Mouse (Mus musculus) liver (tissue): ENCODE measurements at regions not wholly inside any gene's neighbourhood (a gene's known extent, or its start where the extent isn't known, plus 50 kb on each side); places are given as distances from the start of the nearest gene placed in this dataset.

Experiments used
- DNase-seq: peaks from one replicate; pipeline ENCODE4 v3.0.0-alpha.2; 2020; ENCODE audit warnings: mixed read lengths

- no peak for DNase-seq
These were observed 313.9 kb downstream of the Glrx3 start for GRCm38 (mm10) chr7:137751151-137751859.

- DNase-seq, result no peak
These were observed 328.5 kb downstream of the Glrx3 start for GRCm38 (mm10) chr7:137765961-137766360.

- DNase-seq, result no peak
These were observed 329.3 kb downstream of the Glrx3 start for GRCm38 (mm10) chr7:137766721-137767120.

- no peak for DNase-seq
These were observed 335.9 kb downstream of the Glrx3 start for GRCm38 (mm10) chr7:137773051-137773964.

- no peak for DNase-seq
These were observed 336.5 kb downstream of the Glrx3 start for GRCm38 (mm10) chr7:137773965-137774310.

- peak; percentile 43 for DNase-seq
These were observed 346.5 kb downstream of the Glrx3 start for GRCm38 (mm10) chr7:137783954-137784353.

GRCm38 (mm10) chr7:137805361-137805760 lies 367.9 kb downstream of the Glrx3 start:
- DNase-seq, result no peak

GRCm38 (mm10) chr7:137812839-137813238 lies 375.4 kb downstream of the Glrx3 start:
- DNase-seq, result no peak

- DNase-seq, result no peak
These were observed 403.1 kb downstream of the Glrx3 start for GRCm38 (mm10) chr7:137840520-137840919.

- DNase-seq, result no peak
These were observed 403.6 kb downstream of the Glrx3 start for GRCm38 (mm10) chr7:137841044-137841443.

- DNase-seq, result no peak
These were observed 404.2 kb downstream of the Glrx3 start for GRCm38 (mm10) chr7:137841456-137842100.

- DNase-seq, result no peak
These were observed 410.4 kb downstream of the Glrx3 start for GRCm38 (mm10) chr7:137847856-137848255.

- DNase-seq, result no peak
These were observed 413.6 kb downstream of the Glrx3 start for GRCm38 (mm10) chr7:137851061-137851460.

GRCm38 (mm10) chr7:137859681-137860080 lies 422.3 kb downstream of the Glrx3 start:
- DNase-seq, result no peak

GRCm38 (mm10) chr7:137860520-137860919 lies 423.1 kb downstream of the Glrx3 start:
- no peak for DNase-seq

- DNase-seq, result no peak
These were observed 427.5 kb downstream of the Glrx3 start for GRCm38 (mm10) chr7:137864912-137865311.

- no peak for DNase-seq
These were observed 428.0 kb downstream of the Glrx3 start for GRCm38 (mm10) chr7:137865457-137865856.

GRCm38 (mm10) chr7:137866880-137867279 lies 429.5 kb downstream of the Glrx3 start:
- DNase-seq, result no peak

- no peak for DNase-seq
These were observed 431.1 kb downstream of the Glrx3 start for GRCm38 (mm10) chr7:137868501-137868900.

- no peak for DNase-seq
These were observed 437.9 kb downstream of the Glrx3 start for GRCm38 (mm10) chr7:137875306-137875705.

GRCm38 (mm10) chr7:137879296-137879695 lies 441.9 kb downstream of the Glrx3 start:
- DNase-seq, result no peak

- no peak for DNase-seq
These were observed 445.5 kb downstream of the Glrx3 start for GRCm38 (mm10) chr7:137882876-137883275.

GRCm38 (mm10) chr7:137883701-137884100 lies 446.3 kb downstream of the Glrx3 start:
- no peak for DNase-seq

- no peak for DNase-seq
These were observed 447.7 kb downstream of the Glrx3 start for GRCm38 (mm10) chr7:137885146-137885545.
